Mouse (Mus musculus) frontal cortex, adult (tissue): Measurements from ENCODE around the gene Hif1an.

Experiments
- ATAC-seq: cut with Nextera tagmentation; 2 replicates; pipeline ENCODE4 v1.9.2; 2017; ENCODE audit warnings: mild to moderate bottlenecking, moderate library complexity, mixed read lengths; ENCODE audit not compliant: low TSS enrichment

Gene Hif1an

GRCm38 (mm10) chr19:44564006-44564405, 1.4 kb downstream of the Hif1an start:
- no peak for ATAC-seq

GRCm38 (mm10) chr19:44567763-44568162, 5.1 kb downstream of the Hif1an start:
- no peak for ATAC-seq

GRCm38 (mm10) chr19:44576275-44576674, 13.6 kb downstream of the Hif1an start:
- ATAC-seq = no peak

- ATAC-seq = no peak
Measured at GRCm38 (mm10) chr19:44578038-44578437, 15.4 kb downstream of the Hif1an start.

DNA sequence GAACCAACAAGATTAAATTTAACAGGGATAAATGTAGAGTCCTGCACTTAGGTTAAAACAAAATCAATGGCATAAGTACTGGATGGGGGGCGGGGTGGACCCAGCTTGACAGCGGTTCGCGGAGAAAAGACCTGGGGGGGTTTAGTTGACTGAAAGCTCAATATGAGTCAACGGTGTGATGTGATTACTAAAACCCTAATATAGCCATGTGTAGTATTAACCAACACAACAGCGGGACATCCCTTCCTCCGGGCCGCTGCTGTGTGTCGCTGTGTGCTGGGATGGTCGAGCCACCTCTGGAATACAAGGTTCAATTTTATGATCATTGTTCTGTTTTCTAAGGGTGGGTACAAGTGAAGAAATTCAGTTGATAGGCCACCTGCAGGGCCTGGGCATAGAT, 19.5 kb downstream of the Hif1an start:
- no peak for ATAC-seq

DNA sequence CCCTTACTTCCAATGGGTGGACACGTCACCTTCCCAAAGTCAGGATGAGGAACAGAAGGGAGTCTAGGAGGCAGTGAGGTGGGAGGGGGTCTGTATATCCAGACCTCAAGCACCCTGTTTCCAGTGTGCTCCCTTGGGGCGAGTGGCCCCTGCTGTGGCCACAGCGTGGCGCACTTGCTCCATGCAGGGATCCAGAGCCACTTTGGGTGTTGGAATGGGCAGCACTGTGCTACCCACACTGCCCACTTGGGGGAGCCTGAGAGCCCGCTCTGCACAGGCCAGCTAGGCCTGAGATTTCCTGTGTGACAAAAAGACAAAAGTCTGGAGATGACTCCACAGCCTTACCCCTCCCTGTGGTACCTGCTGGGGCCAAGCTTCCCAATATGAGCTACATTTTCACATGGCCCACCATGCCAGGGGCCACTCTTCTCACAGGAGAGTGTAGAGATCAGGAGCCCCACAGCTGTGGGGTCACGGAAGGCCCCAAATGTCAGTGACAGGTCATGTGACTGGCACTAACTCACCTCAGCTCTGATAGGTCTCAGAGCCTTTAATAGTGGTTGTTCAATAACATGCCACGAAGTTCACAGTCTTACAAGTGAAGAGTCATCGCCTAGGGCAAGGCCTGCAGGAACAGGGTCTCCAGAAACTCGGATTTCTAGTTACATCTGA, 20.1 kb downstream of the Hif1an start:
- peak; percentile 95 for ATAC-seq

DNA sequence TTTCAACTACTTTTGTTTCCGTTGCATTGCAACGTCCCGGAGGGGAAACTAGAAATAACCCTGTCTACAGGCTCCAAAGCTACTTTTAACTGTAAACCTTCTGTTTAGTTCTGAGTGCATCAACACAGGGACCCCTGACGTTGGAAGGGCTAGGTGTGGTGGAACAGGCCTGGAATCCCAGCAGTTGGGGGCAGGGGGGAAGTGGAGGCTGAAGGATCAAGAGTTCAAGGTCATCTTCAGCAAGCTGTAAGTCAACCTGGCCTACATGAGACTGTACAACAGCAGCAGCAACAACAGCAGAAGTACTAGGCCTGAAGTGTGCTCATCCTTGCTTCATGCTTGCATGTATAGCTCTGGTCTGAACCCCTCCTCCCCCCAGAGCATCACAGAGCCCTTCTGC, 25.4 kb downstream of the Hif1an start:
- ATAC-seq = no peak

- ATAC-seq = no peak
Measured at GRCm38 (mm10) chr19:44589591-44590223, 27.1 kb downstream of the Hif1an start.

DNA sequence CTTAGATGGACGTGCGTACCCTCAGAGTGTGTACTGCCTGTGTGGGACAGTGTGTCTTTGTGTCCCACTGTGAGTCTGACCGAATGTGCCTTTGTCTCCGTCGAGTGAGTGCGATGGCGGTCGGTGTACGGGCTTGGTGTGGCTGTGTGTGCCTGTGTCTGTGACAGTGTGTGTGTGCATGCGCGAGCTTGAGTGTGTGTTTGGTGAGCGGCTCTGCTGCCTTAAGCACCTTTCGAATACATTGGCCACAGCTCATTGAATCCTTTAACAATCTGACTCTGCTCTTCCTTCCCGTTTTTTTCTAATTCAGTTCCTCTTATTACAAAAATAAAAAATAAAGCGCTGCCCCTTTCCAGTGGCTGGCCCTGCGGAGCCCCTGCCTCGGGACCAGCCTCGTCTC, 28.3 kb downstream of the Hif1an start:
- ATAC-seq = no peak

DNA sequence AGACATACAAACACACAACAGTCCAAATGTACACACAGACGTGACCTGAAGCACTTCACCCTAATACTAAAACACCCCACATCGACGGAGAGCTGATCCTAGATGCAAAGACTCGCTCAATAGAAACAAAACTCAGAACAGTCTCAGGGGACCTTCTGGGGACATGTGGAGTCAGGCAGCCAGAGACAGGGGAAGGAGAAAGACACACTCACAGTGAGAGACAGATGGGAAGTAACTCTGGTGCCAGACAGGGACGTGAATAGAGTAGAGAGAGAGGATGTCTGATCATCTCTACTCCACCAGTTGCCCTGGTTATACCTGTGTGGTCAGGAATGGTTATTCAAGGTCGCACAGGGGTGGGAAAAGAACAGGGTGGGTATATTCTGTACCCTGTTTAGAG, 29.0 kb downstream of the Hif1an start:
- ATAC-seq = no peak

DNA sequence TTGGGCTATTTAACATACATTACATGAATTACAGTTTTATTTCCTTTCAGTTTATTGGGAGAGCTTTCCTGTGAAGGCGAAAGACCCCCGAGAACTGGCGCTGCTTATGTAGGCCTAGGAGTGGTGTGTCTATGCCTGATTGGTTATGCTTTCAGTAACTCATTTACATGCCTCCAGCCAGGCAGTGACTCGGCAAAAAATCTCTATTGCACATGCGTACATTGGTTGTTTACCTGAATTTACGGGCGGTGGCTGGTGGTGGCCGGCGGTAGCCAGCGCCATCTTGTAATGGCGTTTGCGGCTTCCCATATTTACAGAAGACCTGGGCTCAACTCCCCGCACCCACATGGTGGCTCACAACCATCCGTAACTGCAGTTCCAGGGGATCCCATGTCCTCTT, 31.5 kb downstream of the Hif1an start:
- ATAC-seq = no peak

GRCm38 (mm10) chr19:44618166-44618565, 55.5 kb downstream of the Hif1an start:
- ATAC-seq = peak; percentile 94
